Mouse (Mus musculus) C2C12 (cell line): Measurements from ENCODE around the gene Hspb8.

Experiments used
- CTCF ChIP-seq: IDR thresholded peaks from one replicate; pipeline ENCODE4 v1.5.1; 2011; ENCODE audit not compliant: control insufficient read depth, insufficient read depth, insufficient read length
- MAX ChIP-seq: IDR thresholded peaks from one replicate; pipeline ENCODE4 v1.6.1; 2011; ENCODE audit warnings: mild to moderate bottlenecking, control low read depth
- MYOD1 ChIP-seq: IDR thresholded peaks from one replicate; pipeline ENCODE4 v1.6.1; 2011; ENCODE audit warnings: low read depth; ENCODE audit not compliant: control insufficient read depth, insufficient read length
- MYOG ChIP-seq: IDR thresholded peaks from one replicate; pipeline ENCODE4 v1.6.1; 2011; ENCODE audit not compliant: control insufficient read depth, insufficient read length; ENCODE audit errors: extremely low read depth

GRCm38 (mm10) chr5:116387302-116387935 lies 35.2 kb downstream of the Hspb8 start:
- TF ChIP-seq MYOD1: no peak
- TF ChIP-seq MYOG: no peak
- TF ChIP-seq CTCF: no peak
- no peak for TF ChIP-seq MAX
